Mouse (Mus musculus): Measurements from ENCODE around the gene Adamts17. TPM values are rescaled to one million over a fixed set of nuclear protein-coding genes. Genes with fewer than 3 reads are reported as not detected.
A peak's percentile ranks its signal among the peaks of the same experiment; 100 is the strongest.

Gene Adamts17
- polyA plus RNA-seq, 1 experiment from 2014 or later: 6.6 TPM

GRCm38 (mm10) chr7:66849316-66849715, 9.8 kb downstream of the Adamts17 start:
- 89% methylated on average over 6 of the region's 6 CpGs for WGBS
- H3K4me2 ChIP-seq (replicated peaks): no peak overlapping the region
- no peak for ATAC-seq (ENCODE audit: low FRiP score)

DNA sequence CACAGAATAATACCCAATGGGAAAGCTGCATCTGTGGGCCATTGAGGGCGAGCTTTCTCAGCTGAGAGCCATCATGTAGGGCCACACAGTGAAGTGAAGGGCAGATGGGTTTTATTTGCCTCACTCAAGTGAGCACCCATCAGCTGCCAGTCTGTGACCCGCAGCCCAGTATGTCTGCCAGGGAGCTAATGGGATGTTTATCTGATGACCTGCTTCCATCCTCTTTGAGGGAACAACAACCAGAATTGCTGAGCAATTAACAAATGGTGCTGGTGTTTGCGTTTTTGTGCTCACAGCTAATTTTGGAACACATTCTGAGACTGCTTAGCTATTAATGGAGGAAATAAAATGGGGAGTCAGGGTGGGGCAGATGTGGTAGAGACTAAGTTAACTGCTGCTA, 12.6 kb downstream of the Adamts17 start:
- ATAC-seq (ENCODE audit: low FRiP score): no peak
- H3K4me2 ChIP-seq (replicated peaks): no peak overlapping the region
- WGBS: 78% methylated on average over 3 of the region's 3 CpGs

More at GRCm38 (mm10) chr7:66849316-66849715, 9.8 kb downstream of the Adamts17 start:
- Histone ChIP-seq H3K27me3 (no peaks in the 10 kb centered on the region), H3K4me1 (no peaks in the 10 kb centered on the region), H3K36me3 (no peaks in the 10 kb centered on the region), H3K9me3 (replicated peaks) (no peaks in the 10 kb centered on the region), H3K9ac (no peak overlapping the region), H3K27ac (no peak overlapping the region), H3K4me3 (no peak overlapping the region)

DNA sequence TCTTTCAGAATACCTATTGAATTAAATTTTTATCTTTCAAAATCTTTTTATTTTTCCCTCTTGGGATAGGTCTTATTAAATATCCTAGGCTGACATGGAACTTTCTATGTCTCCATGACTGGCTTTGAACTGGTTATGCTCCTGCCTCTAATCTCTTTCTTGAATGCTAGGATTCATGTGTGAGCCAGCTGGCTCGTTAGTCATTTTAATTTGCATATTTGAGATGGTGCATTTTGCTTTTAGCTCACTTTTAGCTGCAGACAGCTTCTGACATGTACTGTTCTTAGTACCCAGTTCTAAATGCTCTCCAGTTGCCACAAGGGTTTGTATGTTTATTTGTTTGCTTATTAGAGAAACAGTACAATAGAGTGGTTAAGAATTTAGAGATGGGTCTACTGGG, 18.1 kb downstream of the Adamts17 start:
- no peak for ATAC-seq (ENCODE audit: low FRiP score)
- Histone ChIP-seq H3K27ac (no peak overlapping the region), H3K4me3 (no peak overlapping the region), H3K27me3 (no peaks in the 10 kb centered on the region), H3K9me3 (replicated peaks) (no peaks in the 10 kb centered on the region), H3K9ac (no peak overlapping the region), H3K4me1 (peaks cover 3% of the 10 kb centered on the region; the same call in 1 of the 2 replicates), H3K36me3 (no peaks in the 10 kb centered on the region), H3K4me2 (replicated peaks) (no peak overlapping the region)
- WGBS: 81% methylated on average over 1 of the region's 1 CpGs

More for the DNA sequence above, 12.6 kb downstream of the Adamts17 start:
- no peaks in the 10 kb centered on the region for H3K36me3 ChIP-seq
- H3K4me3 ChIP-seq: no peak overlapping the region
- H3K27me3 ChIP-seq: no peaks in the 10 kb centered on the region
- no peaks in the 10 kb centered on the region for H3K9me3 ChIP-seq (replicated peaks)
- no peak overlapping the region for H3K27ac ChIP-seq
- no peaks in the 10 kb centered on the region for H3K4me1 ChIP-seq
- no peak overlapping the region for H3K9ac ChIP-seq

DNA sequence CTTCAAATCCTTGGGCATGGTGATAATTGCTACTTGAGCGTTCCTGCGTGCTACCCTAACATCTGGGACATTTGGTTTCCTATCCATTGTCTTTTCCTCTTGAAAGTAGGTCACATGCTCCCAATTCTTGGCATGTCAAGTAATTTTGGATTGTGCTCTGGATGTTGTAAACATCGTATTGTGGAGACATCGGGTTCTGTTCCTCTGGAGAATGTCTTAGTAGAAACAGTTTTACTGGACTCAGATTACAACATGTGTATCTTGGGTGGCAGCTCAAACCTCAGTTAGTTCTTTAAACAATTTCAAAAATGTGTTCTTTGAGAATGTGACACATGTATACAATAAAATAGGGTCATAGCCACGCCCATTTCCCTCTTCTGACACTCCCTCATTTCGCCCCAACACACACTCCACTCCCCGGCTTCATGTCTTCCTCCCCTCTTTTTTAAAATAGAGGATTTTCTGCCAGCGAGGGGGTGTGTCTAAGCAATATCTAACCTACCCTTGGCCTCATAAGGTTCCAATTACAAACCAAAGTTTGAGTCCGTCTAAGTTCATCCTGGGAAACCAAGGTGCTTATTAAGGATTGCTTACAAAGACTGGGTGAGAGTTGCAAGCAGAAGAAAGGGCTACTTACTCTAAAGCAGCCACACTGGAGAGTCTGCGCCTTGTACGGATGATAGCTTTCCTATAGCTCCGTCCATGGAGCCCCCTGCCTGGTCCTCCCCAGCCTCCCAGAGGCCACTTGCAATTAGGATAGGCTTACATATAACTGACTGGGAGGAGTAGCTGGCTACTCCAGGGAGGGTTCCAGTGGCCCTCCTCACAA, 18.9 kb downstream of the Adamts17 start:
- H3K4me3 ChIP-seq: no peak overlapping the region
- no peak for ATAC-seq (ENCODE audit: low FRiP score)
- H3K9ac ChIP-seq: no peak overlapping the region
- H3K9me3 ChIP-seq (replicated peaks): no peaks in the 10 kb centered on the region
- 70% methylated on average over 12 of the region's 12 CpGs for WGBS
- H3K4me2 ChIP-seq (replicated peaks): no peak overlapping the region
- peaks cover 3% of the 10 kb centered on the region; the same call in 1 of the 2 replicates for H3K4me1 ChIP-seq
- no peak overlapping the region for H3K27ac ChIP-seq
- no peaks in the 10 kb centered on the region for H3K36me3 ChIP-seq
- H3K27me3 ChIP-seq: no peaks in the 10 kb centered on the region

DNA sequence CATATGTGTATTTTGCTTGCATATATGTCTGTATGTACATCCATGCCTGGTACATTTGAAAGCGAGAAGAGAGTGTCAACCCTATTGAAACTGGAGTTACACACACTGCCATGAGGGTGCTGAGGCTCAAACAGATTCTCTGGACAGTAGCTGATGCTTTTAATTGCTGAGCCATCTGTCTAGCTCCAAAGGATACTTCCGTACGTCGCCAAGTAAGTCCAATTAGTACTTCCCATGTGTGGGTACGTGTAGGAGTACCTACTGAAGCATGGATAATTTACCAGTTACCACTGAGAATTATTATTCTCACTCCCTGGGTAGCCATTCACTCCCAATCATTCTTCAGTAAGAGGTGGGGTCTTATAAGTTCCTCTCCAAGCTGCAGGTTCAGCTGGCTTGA, 19.7 kb downstream of the Adamts17 start:
- 75% methylated on average over 5 of the region's 5 CpGs for WGBS
- Histone ChIP-seq H3K27me3 (no peaks in the 10 kb centered on the region), H3K36me3 (no peaks in the 10 kb centered on the region), H3K9me3 (replicated peaks) (no peaks in the 10 kb centered on the region), H3K27ac (no peak overlapping the region), H3K4me3 (no peak overlapping the region), H3K9ac (no peak overlapping the region), H3K4me1 (peaks cover 3% of the 10 kb centered on the region; the same call in 1 of the 2 replicates), H3K4me2 (replicated peaks) (no peak overlapping the region)
- no peak for ATAC-seq (ENCODE audit: low FRiP score)

- H3K27ac ChIP-seq: peak overlapping the region; percentile 52; the same call in 1 of the 2 replicates
- ATAC-seq (ENCODE audit: low FRiP score): no peak
- H3K4me1 ChIP-seq: peaks cover 23% of the 10 kb centered on the region
- H3K36me3 ChIP-seq: no peaks in the 10 kb centered on the region
- H3K4me3 ChIP-seq: no peak overlapping the region
- H3K4me2 ChIP-seq (replicated peaks): no peak overlapping the region
- 81% methylated on average over 19 of the region's 19 CpGs for WGBS
- H3K9ac ChIP-seq: no peak overlapping the region
- H3K9me3 ChIP-seq (replicated peaks): no peaks in the 10 kb centered on the region
- no peaks in the 10 kb centered on the region for H3K27me3 ChIP-seq
These were observed 27.6 kb downstream of the Adamts17 start for GRCm38 (mm10) chr7:66866944-66867718.

DNA sequence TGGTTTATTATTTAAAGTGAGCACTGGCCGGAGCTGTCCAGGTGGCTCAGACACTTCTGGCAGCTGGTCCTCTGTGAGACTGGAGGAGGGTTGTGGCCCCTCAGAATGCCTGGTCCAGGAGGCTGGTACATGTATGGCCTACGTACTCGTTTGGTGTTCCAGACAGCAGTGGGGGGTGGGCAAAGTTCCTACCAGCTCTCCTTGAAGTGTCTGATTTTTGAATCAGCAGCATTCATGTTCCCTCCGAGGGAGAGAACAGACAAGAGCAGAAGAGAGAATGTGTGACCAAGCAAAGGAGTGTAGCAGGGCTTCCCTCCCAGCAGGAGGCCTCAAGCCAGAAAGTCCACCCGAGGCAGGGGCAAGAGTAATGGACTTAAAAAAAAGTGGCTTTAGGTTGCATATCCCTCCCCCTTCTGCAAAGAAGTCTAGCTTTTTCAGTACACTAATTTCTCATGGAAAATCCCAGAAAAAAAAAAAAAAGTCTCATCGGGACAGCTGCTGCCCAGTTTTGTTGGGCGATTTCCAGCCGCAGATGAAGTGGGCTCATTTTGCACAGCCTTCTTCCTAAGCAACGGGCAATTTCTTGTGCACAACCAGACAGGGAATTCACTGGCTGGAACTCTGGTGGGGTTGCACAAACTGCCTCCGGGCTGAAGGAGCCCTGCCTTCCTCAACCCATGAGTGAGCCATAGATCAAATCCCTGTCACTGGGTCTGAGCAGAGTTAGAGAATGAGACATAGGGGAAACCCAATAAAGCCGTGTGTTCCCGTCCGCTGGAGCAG, 28.4 kb downstream of the Adamts17 start:
- H3K27me3 ChIP-seq: no peaks in the 10 kb centered on the region
- WGBS: 46% methylated on average over 13 of the region's 13 CpGs
- peaks cover 25% of the 10 kb centered on the region for H3K4me1 ChIP-seq
- no peaks in the 10 kb centered on the region for H3K36me3 ChIP-seq
- ATAC-seq (ENCODE audit: low FRiP score): peak; percentile 63; the same call in 1 of the 2 replicates
- H3K27ac ChIP-seq: peak overlapping the region; percentile 52; the same call in 1 of the 2 replicates
- no peak overlapping the region for H3K4me3 ChIP-seq
- no peak overlapping the region for H3K4me2 ChIP-seq (replicated peaks)
- H3K9ac ChIP-seq: no peak overlapping the region
- no peaks in the 10 kb centered on the region for H3K9me3 ChIP-seq (replicated peaks)

DNA sequence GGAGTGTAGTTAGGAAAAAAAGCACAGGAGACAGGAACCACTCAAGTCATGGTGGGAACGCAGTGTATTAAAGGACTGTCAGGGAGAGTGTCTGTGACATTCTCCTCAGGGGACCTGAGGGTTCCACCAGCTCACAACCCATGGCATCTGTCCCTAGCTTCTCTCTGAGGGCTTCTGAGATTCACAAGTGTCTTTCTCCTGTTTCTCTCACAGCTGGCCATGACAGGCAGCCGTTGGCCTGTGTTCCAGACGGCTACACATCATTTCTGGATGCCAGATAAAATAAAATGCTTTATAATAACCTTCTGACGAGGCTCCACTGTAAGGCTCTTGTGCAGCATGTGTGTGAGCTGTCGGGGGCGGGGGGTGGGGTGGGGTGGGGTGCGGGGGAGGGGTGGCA, 32.0 kb downstream of the Adamts17 start:
- 64% methylated on average over 7 of the region's 7 CpGs for WGBS

DNA sequence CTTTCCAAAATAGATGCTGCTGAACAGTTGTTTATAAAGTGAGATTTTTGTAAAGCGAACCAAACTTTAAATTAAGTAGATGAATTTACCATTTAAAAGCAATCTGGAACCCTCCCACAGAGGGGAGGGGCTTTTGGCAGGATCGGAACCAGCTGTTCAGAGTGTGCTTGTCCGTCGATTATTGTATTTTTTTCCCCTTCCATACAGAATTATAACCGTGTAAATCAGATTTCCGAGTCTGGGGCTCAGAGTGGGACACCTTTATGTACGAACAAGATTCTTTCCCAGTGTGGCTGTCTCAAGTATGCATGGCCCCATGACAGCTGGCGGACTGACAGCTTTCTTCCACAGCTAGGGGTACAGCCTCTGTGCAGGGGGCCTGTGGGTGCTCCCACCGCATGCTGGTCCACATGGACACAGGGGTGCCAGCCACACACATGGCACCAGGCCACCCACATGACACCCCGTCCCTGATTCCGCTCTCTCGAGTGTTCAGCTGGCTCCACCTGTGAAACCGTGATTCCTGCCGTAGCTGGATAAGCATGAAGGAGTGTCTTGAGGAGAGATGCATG, 32.5 kb downstream of the Adamts17 start:
- ATAC-seq (ENCODE audit: low FRiP score): no peak
- WGBS: 86% methylated on average over 14 of the region's 14 CpGs
- no peaks in the 10 kb centered on the region for H3K27me3 ChIP-seq
- no peaks in the 10 kb centered on the region for H3K36me3 ChIP-seq
- H3K27ac ChIP-seq: no peak overlapping the region
- H3K9ac ChIP-seq: no peak overlapping the region
- H3K4me2 ChIP-seq (replicated peaks): no peak overlapping the region
- H3K4me1 ChIP-seq: peaks cover 22% of the 10 kb centered on the region
- H3K4me3 ChIP-seq: no peak overlapping the region
- H3K9me3 ChIP-seq (replicated peaks): no peaks in the 10 kb centered on the region

More for the DNA sequence above, 32.0 kb downstream of the Adamts17 start:
- H3K4me2 ChIP-seq (replicated peaks): no peak overlapping the region
- no peak overlapping the region for H3K27ac ChIP-seq
- H3K4me1 ChIP-seq: peaks cover 25% of the 10 kb centered on the region
- H3K9ac ChIP-seq: no peak overlapping the region
- H3K4me3 ChIP-seq: no peak overlapping the region
- H3K36me3 ChIP-seq: no peaks in the 10 kb centered on the region
- no peaks in the 10 kb centered on the region for H3K27me3 ChIP-seq
- ATAC-seq (ENCODE audit: low FRiP score): no peak
- no peaks in the 10 kb centered on the region for H3K9me3 ChIP-seq (replicated peaks)

GRCm38 (mm10) chr7:66873235-66873634, 33.7 kb downstream of the Adamts17 start:
- ATAC-seq (ENCODE audit: low FRiP score): no peak
- Histone ChIP-seq H3K9me3 (replicated peaks) (no peaks in the 10 kb centered on the region), H3K9ac (no peak overlapping the region), H3K36me3 (no peaks in the 10 kb centered on the region), H3K27me3 (no peaks in the 10 kb centered on the region), H3K4me3 (no peak overlapping the region), H3K4me1 (peaks cover 12% of the 10 kb centered on the region; the same call in 1 of the 2 replicates), H3K27ac (no peak overlapping the region), H3K4me2 (replicated peaks) (no peak overlapping the region)
- 83% methylated on average over 2 of the region's 2 CpGs for WGBS

DNA sequence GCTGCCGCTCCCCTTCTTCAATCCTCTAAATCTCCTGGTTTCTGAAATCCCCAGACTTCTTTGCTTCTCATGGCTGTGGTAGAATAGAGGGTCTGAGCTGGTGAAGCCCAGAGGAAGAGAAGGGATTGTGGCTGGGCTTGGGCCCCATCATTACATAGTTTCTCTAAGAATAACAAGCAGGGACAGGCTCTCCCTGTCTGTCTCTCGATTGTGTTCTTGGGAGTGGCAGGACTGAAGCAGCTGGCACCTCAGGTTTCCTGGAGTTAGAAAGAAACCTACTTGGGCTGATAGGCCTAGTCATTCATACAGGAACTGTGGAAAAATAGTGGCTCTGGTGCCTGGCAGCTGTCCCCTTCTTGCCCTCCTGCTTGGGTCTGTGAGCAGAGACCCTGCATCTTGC, 51.9 kb downstream of the Adamts17 start:
- no peak overlapping the region for H3K27ac ChIP-seq
- 89% methylated on average over 2 of the region's 2 CpGs for WGBS
- no peak overlapping the region for H3K9ac ChIP-seq
- no peaks in the 10 kb centered on the region for H3K9me3 ChIP-seq (replicated peaks)
- H3K4me1 ChIP-seq: no peaks in the 10 kb centered on the region
- no peak overlapping the region for H3K4me2 ChIP-seq (replicated peaks)
- H3K36me3 ChIP-seq: no peaks in the 10 kb centered on the region
- no peak for ATAC-seq (ENCODE audit: low FRiP score)
- no peaks in the 10 kb centered on the region for H3K27me3 ChIP-seq
- H3K4me3 ChIP-seq: no peak overlapping the region
